Mouse (Mus musculus) kidney, adult 2 months (tissue): Measurements from ENCODE around the gene Nr1h4. TPM values are rescaled to one million over a fixed set of nuclear protein-coding genes. Genes with fewer than 3 reads are reported as not detected.

Source experiments
- DNase-seq: peaks from one replicate; pipeline ENCODE4 v3.0.0; 2021
- H3K27ac ChIP-seq: fragments of 200-500 bp; 2 replicates; pipeline ENCODE4 v1.5.1; 2012; ENCODE audit warnings: low read depth, low read length, control low read depth, inconsistent platforms; ENCODE audit not compliant: insufficient read depth
- H3K27me3 ChIP-seq: fragments of 200-500 bp; replicated peaks from 2 replicates; pipeline ENCODE4 v1.6.1; 2012; ENCODE audit warnings: mild to moderate bottlenecking, moderate library complexity, low read length, inconsistent platforms; ENCODE audit not compliant: control insufficient read depth, insufficient read depth
- H3K36me3 ChIP-seq: fragments of 200-500 bp; 2 replicates; pipeline ENCODE4 v1.6.1; 2012; ENCODE audit warnings: mild to moderate bottlenecking, moderate library complexity, low read length, inconsistent platforms; ENCODE audit not compliant: control insufficient read depth, insufficient read depth
- H3K4me1 ChIP-seq: fragments of 200-500 bp; 2 replicates; pipeline ENCODE4 v1.6.1; 2011; ENCODE audit warnings: low read length; ENCODE audit not compliant: control insufficient read depth, insufficient read depth
- H3K4me3 ChIP-seq: fragments of 200-500 bp; 2 replicates; pipeline ENCODE4 v1.5.1; 2011; ENCODE audit warnings: mild to moderate bottlenecking, low read depth, low read length, control low read depth; ENCODE audit not compliant: insufficient read depth
- CTCF ChIP-seq: fragments of 200-500 bp; conservative IDR thresholded peaks from 2 replicates; pipeline ENCODE4 v1.5.1; 2011; ENCODE audit warnings: low read depth, mild to moderate bottlenecking, control low read depth, low read length, moderate library complexity, mixed read lengths; ENCODE audit not compliant: insufficient read depth, insufficient read length
- POLR2A ChIP-seq: fragments of 200-500 bp; IDR thresholded peaks from one replicate; pipeline ENCODE4 v1.6.1; 2011; ENCODE audit warnings: low read depth, low read length, control low read depth
- WGBS: fragments of 180-500 bp; shearing (Covaris S2); methylation state at CpG from one replicate; pipeline ENCODE4 v1.1.7; 2018; 5-methylcytosine and 5-hydroxymethylcytosine counted together
- polyA plus RNA-seq: library from polyadenylated mRNA; depleted of rRNA; stranded (reverse); fragments of >200 nt; gene quantifications from 2 replicates; pipeline ENCODE4 v1.2.3, GENCODE M21; 2012

Nr1h4 gene
- polyA plus RNA-seq, 1 experiment, result 59.2 TPM

DNA sequence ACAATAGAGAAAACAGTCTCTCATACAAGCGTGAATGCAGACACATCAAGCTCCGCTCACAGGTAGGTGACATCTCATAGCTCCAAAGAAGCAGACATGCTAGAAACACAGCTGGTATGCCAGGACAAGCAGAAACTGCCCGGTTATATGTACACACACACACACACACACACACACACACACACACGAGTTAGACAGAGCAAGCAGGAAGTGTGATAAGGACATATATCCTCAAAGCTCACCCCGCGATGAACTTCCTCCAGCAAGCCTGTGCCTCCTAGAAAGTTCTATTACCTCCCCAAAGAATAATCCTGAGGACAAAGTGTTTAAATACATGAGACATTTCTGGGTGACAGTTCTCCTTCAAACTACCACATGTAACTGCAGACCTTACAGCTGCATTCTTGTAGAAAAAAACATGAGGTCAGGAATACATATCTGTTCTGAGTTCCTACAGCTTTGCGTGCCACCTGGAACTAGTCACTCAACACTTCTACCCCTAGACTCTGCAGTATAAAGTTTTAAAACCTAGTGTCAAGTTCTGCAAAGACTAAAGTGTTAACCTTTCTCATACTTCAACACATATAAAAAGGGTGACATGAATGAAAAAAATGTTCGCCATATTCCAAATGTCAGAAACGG lies 11.5 kb downstream of the Nr1h4 start:
- Histone ChIP-seq H3K27ac (no peak overlapping the region), H3K4me3 (no peak overlapping the region), H3K4me1 (peaks cover 6% of the 10 kb centered on the region; the same call in 1 of the 2 replicates), H3K27me3 (no peaks in the 10 kb centered on the region), H3K36me3 (no peaks in the 10 kb centered on the region)
- 72% methylated on average over 9 of the region's 9 CpGs for WGBS
- no peak for DNase-seq
- TF ChIP-seq POLR2A (no peak), CTCF (no peak)

DNA sequence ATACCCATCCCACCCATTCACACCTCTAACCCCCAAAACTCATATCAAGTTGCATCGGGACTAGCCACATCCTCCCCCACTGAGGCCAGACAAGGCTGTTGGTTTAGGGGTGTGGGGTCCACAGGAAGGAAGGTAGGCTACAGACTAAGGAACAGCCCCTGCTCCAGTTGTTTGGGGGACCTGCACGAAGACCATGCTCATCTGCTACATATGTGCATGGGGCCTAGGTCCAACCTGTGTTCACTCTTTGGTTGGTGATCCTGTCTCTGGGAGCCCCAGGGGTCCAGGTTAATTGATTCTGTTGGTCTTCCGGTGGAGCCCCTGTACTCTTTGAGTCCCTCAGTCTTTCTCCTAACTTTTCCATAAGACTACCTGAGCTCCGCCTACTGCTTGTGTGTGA lies 13.0 kb downstream of the Nr1h4 start:
- peaks cover 9% of the 10 kb centered on the region; the same call in 1 of the 2 replicates for H3K4me1 ChIP-seq
- no peak for DNase-seq
- WGBS, result 92% methylated on average over 4 of the region's 4 CpGs
- no peak overlapping the region for H3K27ac ChIP-seq
- H3K36me3 ChIP-seq, result no peaks in the 10 kb centered on the region
- H3K27me3 ChIP-seq, result no peaks in the 10 kb centered on the region
- H3K4me3 ChIP-seq, result no peak overlapping the region
- TF ChIP-seq CTCF (no peak), POLR2A (no peak)

DNA sequence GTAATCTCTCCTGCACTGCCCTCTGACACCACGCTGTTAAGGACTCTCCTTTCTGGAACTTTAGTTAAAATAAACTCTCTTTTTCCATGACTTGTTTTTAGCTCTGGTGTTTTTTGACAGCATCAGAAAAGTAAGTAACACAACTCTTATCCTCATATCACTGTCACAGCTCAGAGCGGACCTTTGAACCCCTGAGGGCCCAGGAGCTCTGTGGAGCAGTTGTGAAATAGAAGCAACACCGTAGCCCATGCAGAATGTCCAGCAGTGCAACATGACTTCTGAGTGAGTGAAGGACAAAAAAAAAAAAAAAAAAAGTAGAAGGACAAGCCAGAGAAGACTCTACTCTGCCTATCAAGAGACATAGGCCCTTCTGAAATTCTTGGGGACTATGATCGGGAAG lies 14.2 kb downstream of the Nr1h4 start:
- peak; percentile 43 for DNase-seq
- WGBS, result 71% methylated on average over 4 of the region's 4 CpGs
- Histone ChIP-seq H3K27me3 (no peaks in the 10 kb centered on the region), H3K36me3 (no peaks in the 10 kb centered on the region), H3K4me3 (no peak overlapping the region), H3K4me1 (peaks cover 13% of the 10 kb centered on the region; the same call in 1 of the 2 replicates), H3K27ac (no peak overlapping the region)
- no peak for TF ChIP-seq CTCF
- TF ChIP-seq POLR2A, result no peak

DNA sequence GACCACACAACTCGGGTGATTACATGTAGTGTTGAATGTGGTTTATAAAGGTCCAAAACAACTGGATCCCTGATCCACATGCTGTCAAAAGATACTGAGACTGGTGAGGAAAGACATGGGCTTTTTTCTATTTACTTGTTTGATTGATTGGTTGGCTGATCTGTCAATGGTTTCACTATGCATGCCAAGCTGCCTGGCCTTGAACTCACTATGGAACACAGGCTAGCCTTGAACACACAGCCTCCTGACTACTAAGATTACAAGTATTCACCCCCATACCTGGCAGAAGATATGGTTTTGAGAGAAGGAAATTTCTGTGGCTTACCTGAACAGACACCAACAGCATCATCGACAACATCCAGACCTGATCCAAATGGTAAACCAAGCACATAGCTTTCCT lies 15.0 kb downstream of the Nr1h4 start:
- Histone ChIP-seq H3K27me3 (no peaks in the 10 kb centered on the region), H3K27ac (no peak overlapping the region), H3K4me3 (no peak overlapping the region), H3K4me1 (peaks cover 13% of the 10 kb centered on the region; the same call in 1 of the 2 replicates), H3K36me3 (no peaks in the 10 kb centered on the region)
- 97% methylated on average over 2 of the region's 2 CpGs for WGBS
- no peak for TF ChIP-seq POLR2A
- TF ChIP-seq CTCF, result no peak
- DNase-seq, result no peak

DNA sequence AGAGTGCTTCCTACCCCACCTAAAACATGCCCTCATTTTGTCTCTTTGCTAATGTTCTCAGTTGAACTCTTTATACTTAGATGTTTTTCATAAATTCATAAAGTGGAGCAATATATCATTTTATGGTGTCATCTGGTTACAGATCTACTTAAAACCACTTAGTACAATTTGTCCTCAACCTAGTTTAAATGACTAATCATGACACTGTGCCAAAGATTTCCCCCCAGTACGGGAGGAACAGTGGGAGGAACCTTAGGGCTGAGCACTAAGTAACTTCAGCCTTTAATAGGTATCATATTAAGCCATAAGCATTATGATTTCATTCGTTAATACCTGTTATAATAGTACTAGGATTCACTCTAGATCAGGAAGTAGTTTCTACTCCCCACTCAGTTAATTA lies 17.6 kb downstream of the Nr1h4 start:
- whole genome bisulfite sequencing, result 33% methylated on average over 2 of the region's 2 CpGs
- Histone ChIP-seq H3K4me3 (no peak overlapping the region), H3K27ac (no peak overlapping the region), H3K36me3 (no peaks in the 10 kb centered on the region), H3K27me3 (no peaks in the 10 kb centered on the region), H3K4me1 (peaks cover 18% of the 10 kb centered on the region; the same call in 1 of the 2 replicates)
- no peak for DNase-seq
- TF ChIP-seq POLR2A (no peak), CTCF (no peak)

DNA sequence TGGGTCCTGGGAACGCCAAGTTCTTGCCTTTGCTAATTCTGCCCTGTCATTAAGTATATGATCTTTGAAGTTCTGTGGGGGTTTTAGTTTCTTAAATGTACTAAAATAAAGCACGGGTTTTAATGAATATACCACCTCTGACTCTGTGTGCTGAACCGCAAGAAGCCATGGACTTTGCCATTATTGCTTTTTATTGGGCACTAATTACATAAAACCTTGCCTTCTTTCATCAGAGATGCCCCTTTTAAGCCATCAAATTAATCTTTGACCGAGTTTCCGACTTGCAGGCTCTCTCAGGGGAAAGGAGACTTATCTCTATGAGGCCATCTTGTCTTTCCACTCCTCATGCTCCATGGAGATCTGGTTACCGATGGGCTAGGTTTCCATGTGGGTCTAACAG lies 20.8 kb downstream of the Nr1h4 start:
- Histone ChIP-seq H3K4me1 (peaks cover 12% of the 10 kb centered on the region; the same call in 1 of the 2 replicates), H3K27ac (peak overlapping the region; percentile 38; the same call in 1 of the 2 replicates), H3K36me3 (no peaks in the 10 kb centered on the region), H3K4me3 (no peak overlapping the region), H3K27me3 (no peaks in the 10 kb centered on the region)
- WGBS, result 58% methylated on average over 6 of the region's 6 CpGs
- DNase-seq, result no peak
- TF ChIP-seq POLR2A (no peak), CTCF (no peak)

DNA sequence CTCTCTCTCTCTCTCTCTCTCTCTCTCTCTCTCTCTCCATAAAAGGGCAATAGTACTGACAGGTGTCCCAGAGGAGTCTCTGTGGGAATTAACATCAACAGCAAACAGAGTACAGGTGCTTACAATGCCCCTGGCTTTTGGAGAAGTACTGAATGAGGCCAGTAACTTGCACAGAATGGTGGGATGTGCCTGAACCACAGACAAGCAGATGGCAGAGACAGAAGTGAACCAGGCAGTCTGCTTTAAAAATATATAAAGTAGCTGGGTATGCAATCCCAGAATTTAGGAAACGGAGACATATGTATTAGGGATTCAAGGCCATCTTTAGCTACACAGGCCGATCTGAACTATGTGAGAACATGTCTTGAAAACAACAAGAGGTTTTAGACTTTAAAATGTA lies 22.8 kb downstream of the Nr1h4 start:
- peaks cover 11% of the 10 kb centered on the region; the same call in 1 of the 2 replicates for H3K4me1 ChIP-seq

More for the DNA sequence above, 22.8 kb downstream of the Nr1h4 start:
- DNase-seq, result no peak
- TF ChIP-seq POLR2A (no peak), CTCF (no peak)
- Histone ChIP-seq H3K4me3 (no peak overlapping the region), H3K27ac (no peak overlapping the region), H3K27me3 (no peaks in the 10 kb centered on the region), H3K36me3 (no peaks in the 10 kb centered on the region)
- WGBS, result 94% methylated on average over 2 of the region's 2 CpGs
